Mouse (Mus musculus) limb, embryonic 14.5 days (tissue): ENCODE measurements around the gene Chmp5. TPM values are rescaled to one million over a fixed set of nuclear protein-coding genes. Genes with fewer than 3 reads are reported as not detected.

Experiments
- ATAC-seq: fragments of 200-750 bp; cut with Nextera tagmentation; 2 replicates; pipeline ENCODE4 v1.8.0; 2017; ENCODE audit warnings: low read depth, moderate number of reproducible peaks, moderate TSS enrichment; ENCODE audit not compliant: low FRiP score
- DNase-seq: peaks from one replicate; pipeline ENCODE4 v3.0.0-alpha.2; 2015; ENCODE audit warnings: low spot score
- H3K27ac ChIP-seq: fragments of 300-500 bp; sonication (generic); replicated peaks from 2 replicates; pipeline ENCODE4 v1.5.1; 2014; ENCODE audit warnings: low read depth, mild to moderate bottlenecking, low read length, moderate library complexity, mixed read lengths
- H3K27me3 ChIP-seq: fragments of 300-500 bp; sonication (generic); 2 replicates; pipeline ENCODE4 v1.6.1; 2014; ENCODE audit warnings: low read length, mixed read lengths; ENCODE audit not compliant: control insufficient read depth, insufficient read depth
- H3K36me3 ChIP-seq: fragments of 300-500 bp; sonication (generic); 2 replicates; pipeline ENCODE4 v1.6.1; 2014; ENCODE audit warnings: mild to moderate bottlenecking, low read length, moderate library complexity, mixed read lengths; ENCODE audit not compliant: control insufficient read depth, insufficient read depth
- H3K4me1 ChIP-seq: fragments of 300-500 bp; sonication (generic); 2 replicates; pipeline ENCODE4 v1.6.1; 2014; ENCODE audit warnings: antibody characterized with exemption, low read length, mixed read lengths; ENCODE audit not compliant: control insufficient read depth, insufficient read depth
- H3K4me2 ChIP-seq: fragments of 300-500 bp; sonication (generic); replicated peaks from 2 replicates; pipeline ENCODE4 v1.6.1; 2014; ENCODE audit warnings: low read depth, mild to moderate bottlenecking, low read length, moderate library complexity; ENCODE audit not compliant: severe bottlenecking
- H3K4me3 ChIP-seq: fragments of 300-500 bp; sonication (generic); replicated peaks from 2 replicates; pipeline ENCODE4 v1.5.1; 2014; ENCODE audit warnings: low read length
- H3K9ac ChIP-seq: fragments of 300-500 bp; sonication (generic); 2 replicates; pipeline ENCODE4 v1.6.1; 2014; ENCODE audit warnings: mild to moderate bottlenecking, low read depth, low read length, moderate library complexity; ENCODE audit not compliant: severe bottlenecking
- H3K9me3 ChIP-seq: fragments of 300-500 bp; sonication (generic); 2 replicates; pipeline ENCODE4 v1.6.1; 2016; ENCODE audit warnings: low read length; ENCODE audit not compliant: control insufficient read depth
- POLR2A ChIP-seq: fragments of 200-500 bp; IDR thresholded peaks from 2 replicates; pipeline ENCODE4 v1.8.0; 2012; ENCODE audit warnings: inconsistent platforms, mild to moderate bottlenecking, moderate library complexity, borderline replicate concordance; ENCODE audit not compliant: insufficient read depth, insufficient read length; ENCODE audit errors: extremely low read depth
- WGBS: fragments of 180-500 bp; shearing (Covaris S2); extraction: QIAGEN DNeasy Blood & Tissue Kit; methylation state at CpG from one replicate; pipeline ENCODE4 v1.1.7; 2014; 5-methylcytosine and 5-hydroxymethylcytosine counted together
- polyA plus RNA-seq, 2 experiments: library from polyadenylated mRNA; depleted of rRNA in 1 of 2; stranded (reverse) in 1 of 2; unstranded in 1 of 2; fragments of >200 nt; fragmentation: Nextera tagmentation in 1 of 2; extraction: Ambion mirVana in 1 of 2; gene quantifications; 2 replicates each; pipeline versions ENCODE4 v1.2.1 to v1.2.3; 2012 to 2014

Chmp5 gene
- polyA plus RNA-seq (2012; rRNA removed) = 48.0 and 76.2 TPM in 2 replicates
- 101 and 102 TPM in 2 replicates for polyA plus RNA-seq (2014; fragmentation: Nextera tagmentation; extraction: Ambion mirVana)

DNA sequence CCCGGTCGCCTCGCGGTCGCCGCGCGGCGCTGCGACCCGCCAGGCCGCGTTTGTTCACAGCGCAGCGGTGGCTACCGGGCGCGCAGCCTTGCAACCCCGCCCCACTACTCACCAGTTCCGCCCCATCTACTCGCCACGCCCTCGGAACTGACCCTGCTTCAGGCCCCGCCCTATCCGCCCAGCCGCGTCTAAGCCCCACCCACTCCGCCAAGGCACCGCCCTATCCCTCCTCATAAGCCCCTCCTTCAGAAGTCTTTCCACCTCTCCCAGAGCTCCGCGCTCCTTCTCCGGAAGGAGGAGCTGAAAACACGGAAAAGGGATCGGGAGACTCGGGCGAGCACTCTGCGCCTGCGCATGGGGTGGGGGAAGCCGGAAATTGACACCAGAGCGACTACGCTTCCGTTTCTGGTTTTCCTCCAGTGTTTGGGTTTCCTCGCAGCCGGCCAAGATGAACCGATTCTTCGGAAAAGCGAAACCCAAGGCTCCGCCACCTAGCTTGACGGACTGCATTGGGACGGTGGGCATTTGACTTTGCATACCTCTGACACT, at the start of gene Chmp5, which contains the start of gene Bag1:
Chmp5 (plus strand) TSS at position 248 of the 549 bp plus-strand sequence.
Bag1 (minus strand) TSS at position 135 of the 549 bp plus-strand sequence.
- peak within 1 kb of the TSS; percentile 92 for H3K4me3 ChIP-seq
- H3K4me1 ChIP-seq = peaks cover 13% of the 10 kb centered on the region
- peak; percentile 98 for ATAC-seq
- TF ChIP-seq POLR2A = peak; percentile 40; the same call in 1 of the 2 replicates
- under 1% methylated on average over 36 of the region's 50 CpGs for whole genome bisulfite sequencing
- H3K9ac ChIP-seq = peak within 1 kb of the TSS; percentile 91
- H3K36me3 ChIP-seq = peaks cover 53% of the 10 kb centered on the region
- H3K9me3 ChIP-seq = no peaks in the 10 kb centered on the region
- H3K27ac ChIP-seq = peak within 1 kb of the TSS; percentile 81
- peak within 1 kb of the TSS; percentile 85 for H3K4me2 ChIP-seq
- no peaks in the 10 kb centered on the region for H3K27me3 ChIP-seq
- DNase-seq = peak; percentile 97

DNA sequence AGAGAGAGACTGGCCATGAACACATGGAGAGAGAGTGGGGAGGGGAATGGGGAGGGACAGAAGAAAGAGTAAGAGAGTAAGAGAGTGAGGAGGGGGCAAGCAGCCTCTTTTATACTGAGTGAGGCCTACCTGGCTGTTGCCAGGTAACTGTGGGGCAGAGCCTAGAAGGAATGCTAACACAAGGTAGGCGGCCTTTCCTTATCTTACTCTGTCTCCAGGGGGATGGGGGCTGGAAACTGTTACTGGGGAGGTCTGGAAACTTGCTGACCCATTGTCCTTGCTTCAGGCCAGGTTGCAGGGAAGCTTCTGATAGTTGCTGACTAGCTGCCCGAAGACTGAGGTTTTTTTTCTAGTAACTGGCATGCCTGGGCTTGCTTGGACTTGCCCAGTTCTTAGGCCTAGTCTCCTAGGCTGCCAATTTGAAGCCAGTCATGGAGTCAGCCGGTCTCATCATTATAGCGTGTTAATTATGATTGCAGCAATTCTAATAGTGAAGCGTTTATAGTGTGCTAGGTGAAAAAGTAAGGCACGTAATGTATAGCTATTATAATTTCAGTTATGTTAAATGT, 49.6 kb upstream of the Chmp5 start:
- no peak for ATAC-seq
- DNase-seq = no peak
- no peak overlapping the region for H3K4me3 ChIP-seq
- H3K9me3 ChIP-seq = no peaks in the 10 kb centered on the region
- H3K4me2 ChIP-seq = no peak overlapping the region
- H3K9ac ChIP-seq = no peak overlapping the region
- H3K36me3 ChIP-seq = no peaks in the 10 kb centered on the region
- 72% methylated on average over 6 of the region's 6 CpGs for WGBS
- no peaks in the 10 kb centered on the region for H3K27me3 ChIP-seq
- H3K4me1 ChIP-seq = no peaks in the 10 kb centered on the region
- no peak for TF ChIP-seq POLR2A
- no peak overlapping the region for H3K27ac ChIP-seq

DNA sequence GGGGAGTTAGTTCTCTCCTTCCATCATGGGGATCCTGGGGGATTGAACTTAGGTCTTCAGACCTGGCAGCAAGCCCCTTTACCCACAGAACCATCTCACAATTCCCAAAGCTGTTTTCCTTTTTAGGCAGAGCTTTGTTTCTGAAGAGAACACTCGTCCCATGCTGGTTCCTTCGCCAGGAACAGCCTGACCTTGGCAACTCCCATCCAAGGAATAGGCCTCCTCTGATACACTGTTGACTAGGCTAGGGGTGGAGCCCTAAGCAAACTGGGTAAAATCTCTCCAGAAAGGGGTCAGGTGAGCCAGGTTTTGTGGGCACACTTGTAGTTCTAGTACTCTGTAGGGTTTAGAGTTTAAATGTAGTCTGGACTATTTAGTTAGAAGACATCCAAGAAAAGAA, 48.9 kb upstream of the Chmp5 start:
- no peak overlapping the region for H3K4me2 ChIP-seq
- no peak for TF ChIP-seq POLR2A
- ATAC-seq (no peak), DNase-seq (no peak)
- H3K36me3 ChIP-seq = no peaks in the 10 kb centered on the region
- WGBS = 85% methylated on average over 2 of the region's 2 CpGs
- no peaks in the 10 kb centered on the region for H3K9me3 ChIP-seq
- H3K27me3 ChIP-seq = no peaks in the 10 kb centered on the region
- no peak overlapping the region for H3K27ac ChIP-seq
- no peak overlapping the region for H3K4me3 ChIP-seq
- H3K4me1 ChIP-seq = no peaks in the 10 kb centered on the region
- no peak overlapping the region for H3K9ac ChIP-seq

DNA sequence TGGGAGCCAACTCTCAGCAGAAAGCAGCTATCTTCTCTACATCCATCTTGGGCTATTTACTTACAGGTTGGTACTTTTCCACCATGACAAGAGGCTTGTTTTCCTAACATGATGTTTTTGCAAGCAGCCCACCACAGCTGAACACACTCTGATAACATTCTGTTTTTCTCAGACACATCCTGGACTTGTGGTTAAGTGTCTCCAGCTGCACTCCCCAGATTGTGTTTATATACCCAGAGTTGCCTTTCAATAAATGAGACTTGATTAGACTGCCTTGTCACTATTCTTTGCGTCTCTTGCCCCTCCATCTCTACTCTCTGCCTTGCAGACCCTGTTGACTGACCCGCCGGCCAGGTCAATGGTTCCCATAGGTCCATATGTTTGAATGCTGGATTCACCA, 48.1 kb upstream of the Chmp5 start:
- DNase-seq = no peak
- H3K27ac ChIP-seq = no peak overlapping the region
- no peak overlapping the region for H3K4me2 ChIP-seq
- TF ChIP-seq POLR2A = no peak
- H3K36me3 ChIP-seq = no peaks in the 10 kb centered on the region
- no peak overlapping the region for H3K9ac ChIP-seq
- H3K27me3 ChIP-seq = no peaks in the 10 kb centered on the region
- H3K4me3 ChIP-seq = no peak overlapping the region
- H3K4me1 ChIP-seq = no peaks in the 10 kb centered on the region
- 95% methylated on average over 3 of the region's 3 CpGs for WGBS
- H3K9me3 ChIP-seq = no peaks in the 10 kb centered on the region
- no peak for ATAC-seq

DNA sequence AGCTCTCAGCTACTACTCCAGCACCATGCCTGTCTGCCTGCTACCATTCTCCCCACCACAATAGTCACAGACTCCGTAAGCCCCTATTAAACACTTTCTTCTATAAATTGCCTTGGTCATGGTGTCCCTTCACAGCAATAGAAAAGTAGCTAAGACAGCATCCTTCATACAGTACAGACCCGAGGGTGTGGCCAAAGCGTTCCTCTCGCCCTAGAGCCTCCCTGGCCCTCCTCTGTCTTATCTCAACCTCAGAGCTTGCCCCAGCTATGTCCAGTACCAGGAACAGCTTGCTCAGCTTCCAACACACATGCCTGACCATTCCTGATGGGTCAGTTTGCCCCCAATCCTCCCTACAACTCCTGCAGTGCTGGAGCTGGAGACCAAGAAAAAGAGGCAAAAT, 47.6 kb upstream of the Chmp5 start:
- Histone ChIP-seq H3K4me2 (no peak overlapping the region), H3K27me3 (no peaks in the 10 kb centered on the region), H3K9me3 (no peaks in the 10 kb centered on the region), H3K9ac (no peak overlapping the region), H3K4me3 (no peak overlapping the region), H3K27ac (no peak overlapping the region), H3K36me3 (no peaks in the 10 kb centered on the region), H3K4me1 (no peaks in the 10 kb centered on the region)
- ATAC-seq (no peak), DNase-seq (no peak)
- no peak for TF ChIP-seq POLR2A
- WGBS = 85% methylated on average over 4 of the region's 4 CpGs

DNA sequence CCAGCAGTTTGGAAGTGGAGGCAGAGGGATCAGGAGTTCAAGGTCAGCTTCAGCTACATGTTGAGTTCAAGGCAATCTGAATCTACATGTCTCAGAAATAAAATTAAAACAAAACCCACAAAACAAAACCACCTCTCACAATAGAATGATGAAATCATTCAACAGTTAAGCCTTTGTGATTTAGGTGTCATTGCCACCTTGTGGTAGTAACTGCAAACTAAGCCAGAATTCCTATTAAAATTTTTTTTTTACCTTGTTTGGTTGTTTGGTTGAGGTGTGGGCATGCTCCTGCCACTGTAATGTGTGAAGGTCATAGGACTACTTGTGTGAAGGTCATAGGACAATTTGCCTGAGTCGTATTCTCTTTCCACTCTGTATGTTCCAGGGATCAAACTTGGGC, 41.9 kb upstream of the Chmp5 start:
- H3K9ac ChIP-seq = no peak overlapping the region
- no peaks in the 10 kb centered on the region for H3K36me3 ChIP-seq
- H3K27me3 ChIP-seq = no peaks in the 10 kb centered on the region
- no peak overlapping the region for H3K4me3 ChIP-seq
- no peak for TF ChIP-seq POLR2A
- whole genome bisulfite sequencing = 48% methylated on average over 1 of the region's 1 CpGs
- ATAC-seq (no peak), DNase-seq (peak; percentile 66)
- H3K4me2 ChIP-seq = no peak overlapping the region
- H3K4me1 ChIP-seq = no peaks in the 10 kb centered on the region
- H3K9me3 ChIP-seq = no peaks in the 10 kb centered on the region
- H3K27ac ChIP-seq = no peak overlapping the region
